In genomic region chr16:55550649-55551312, GRCm38 (mm10) we compare ENCODE assay signal across 8 mouse cellular contexts.
DNase-seq lines count a peak whose midpoint lies in the region; ATAC-seq lines count a peak whose summit lies in the region.

No protein-coding gene starts in this region.

- H3K27me3 ChIP-seq in heart, embryonic 11.5 days (ENCODE audit: control insufficient read depth, insufficient read depth, low read length), result no peaks in the 10 kb centered on the region
- no peaks in the 10 kb centered on the region for H3K27me3 ChIP-seq in kidney, embryonic 16.5 days (ENCODE audit: insufficient read depth, low read length)

- no peaks in the 10 kb centered on the region for H3K36me3 ChIP-seq in heart, embryonic 11.5 days (ENCODE audit: control insufficient read depth, insufficient read depth, low read length)
- no peaks in the 10 kb centered on the region for H3K36me3 ChIP-seq in kidney, embryonic 16.5 days (ENCODE audit: insufficient read depth, low read length)

- peak; percentile 63 for DNase-seq in heart, adult 8-10 months (ENCODE audit: low spot score)
- DNase-seq in CD4-positive, CD25-positive, alpha-beta regulatory T cell, adult 2 months (ENCODE audit: low read depth, low spot score), result peak; percentile 81
- DNase-seq in embryo, embryonic 10.5 days (ENCODE audit: low spot score), result peak; percentile 59
- DNase-seq in left cerebral cortex, postnatal 25 days (ENCODE audit: low spot score in 2 of 2), result peak; percentile 57 to 71
- peak; percentile 73 for DNase-seq in telencephalon, adult 2 months (ENCODE audit: low read depth, low spot score)
- no peak for DNase-seq in thymus, adult 18-20 months

- no peak overlapping the region for H3K27ac ChIP-seq in heart, embryonic 11.5 days (ENCODE audit: low read depth, low read length)
- no peak overlapping the region for H3K27ac ChIP-seq in kidney, embryonic 16.5 days (ENCODE audit: low read length)

- no peaks in the 10 kb centered on the region for H3K9me3 ChIP-seq in heart, embryonic 11.5 days (replicated peaks; ENCODE audit: control insufficient read depth, low read length)
- no peaks in the 10 kb centered on the region for H3K9me3 ChIP-seq in kidney, embryonic 16.5 days (ENCODE audit: low read length)

- no peak for ATAC-seq in heart, embryonic 11.5 days (replicated peaks; ENCODE audit: insufficient number of reproducible peaks, low FRiP score, low TSS enrichment)
- no peak for ATAC-seq in kidney, embryonic 16.5 days (ENCODE audit: low FRiP score, low TSS enrichment)

- 76% methylated on average over 4 of the region's 4 CpGs for WGBS in heart, embryonic 11.5 days (ENCODE audit: insufficient replicate concordance)
- whole genome bisulfite sequencing in kidney, embryonic 16.5 days, result 70% methylated on average over 4 of the region's 4 CpGs

- H3K4me3 ChIP-seq in heart, embryonic 11.5 days (ENCODE audit: low read depth, low read length), result no peak overlapping the region
- H3K4me3 ChIP-seq in kidney, embryonic 16.5 days (ENCODE audit: low read length), result no peak overlapping the region

- no peak overlapping the region for H3K9ac ChIP-seq in heart, embryonic 11.5 days (ENCODE audit: low read depth, low read length)
- H3K9ac ChIP-seq in kidney, embryonic 16.5 days (replicated peaks; ENCODE audit: low read length), result no peak overlapping the region

- no peak overlapping the region for H3K4me2 ChIP-seq in heart, embryonic 11.5 days
- no peak overlapping the region for H3K4me2 ChIP-seq in kidney, embryonic 16.5 days (replicated peaks; ENCODE audit: low read depth, low read length)

- H3K4me1 ChIP-seq in heart, embryonic 11.5 days (ENCODE audit: control insufficient read depth, insufficient read depth, low read length), result no peaks in the 10 kb centered on the region; the same call in 1 of the 2 replicates
- no peaks in the 10 kb centered on the region for H3K4me1 ChIP-seq in kidney, embryonic 16.5 days (ENCODE audit: insufficient read depth, low read length)

- intact Hi-C loops in left cerebral cortex, postnatal 25 days (cut with DNase I), result no loop called here

Comparison
In these comparisons a context has a peak if more than half of its experiments do, and no peak if none do; other contexts are left out.
1. DNase-seq: peak in heart, adult 8-10 months (single experiment), CD4-positive, CD25-positive, alpha-beta regulatory T cell, adult 2 months (single experiment), embryo, embryonic 10.5 days (single experiment), left cerebral cortex, postnatal 25 days (2 of 2) and telencephalon, adult 2 months (single experiment); none in thymus, adult 18-20 months (0 of 2).